Mouse (Mus musculus) bone marrow, adult 2 months (tissue): ENCODE measurements around the gene Slc9a3r1. TPM values are rescaled to one million over a fixed set of nuclear protein-coding genes. Genes with fewer than 3 reads are reported as not detected.
A peak's percentile ranks its signal among the peaks of the same experiment; 100 is the strongest.

Source experiments
- H3K27ac ChIP-seq: fragments of 200-500 bp; 2 replicates; pipeline ENCODE4 v1.5.1; 2012; ENCODE audit warnings: low read depth, mild to moderate bottlenecking, control low read depth, inconsistent platforms, low read length; ENCODE audit not compliant: control insufficient read depth, poor library complexity, insufficient read depth
- H3K4me1 ChIP-seq: fragments of 200-500 bp; 2 replicates; pipeline ENCODE4 v1.6.1; 2011; ENCODE audit warnings: low read length; ENCODE audit not compliant: control insufficient read depth, insufficient read depth
- H3K4me3 ChIP-seq: fragments of 200-500 bp; replicated peaks from 2 replicates; pipeline ENCODE3; 2011; ENCODE audit warnings: mild to moderate bottlenecking, low read depth, low read length, control low read depth; ENCODE audit not compliant: control insufficient read depth
- CTCF ChIP-seq: fragments of 200-500 bp; IDR thresholded peaks from 2 replicates; pipeline ENCODE4 v1.5.1; 2011; ENCODE audit warnings: low read length, control low read depth; ENCODE audit not compliant: control insufficient read depth, insufficient read depth
- POLR2A ChIP-seq: fragments of 200-500 bp; IDR thresholded peaks from 2 replicates; pipeline ENCODE4 v1.6.1; 2011; ENCODE audit warnings: low read depth, mild to moderate bottlenecking, control low read depth, low read length, borderline replicate concordance; ENCODE audit not compliant: control insufficient read depth
- WGBS: fragments of 180-500 bp; shearing (Covaris S2); methylation state at CpG from one replicate; pipeline ENCODE4 v1.1.7; 2018; 5-methylcytosine and 5-hydroxymethylcytosine counted together
- polyA plus RNA-seq: library from polyadenylated mRNA; stranded (reverse); fragments of >200 nt; gene quantifications from 2 replicates; pipeline ENCODE4 v1.2.4, GENCODE M21; 2011; ENCODE audit warnings: low replicate concordance; ENCODE audit not compliant: missing spikeins, insufficient read depth, insufficient read length

The Slc9a3r1 gene
- polyA plus RNA-seq, 1 experiment: 51.0 TPM

GRCm38 (mm10) chr11:115209958-115210357 is 46.8 kb downstream of the Slc9a3r1 start:
- no peak overlapping the region for H3K4me3 ChIP-seq
- TF ChIP-seq POLR2A (no peak), CTCF (no peak)
- H3K27ac ChIP-seq: peak overlapping the region; percentile 72
- 87% methylated on average over 7 of the region's 7 CpGs for WGBS
- no peaks in the 10 kb centered on the region for H3K4me1 ChIP-seq

- WGBS: 78% methylated on average over 13 of the region's 13 CpGs
- Histone ChIP-seq H3K27ac (no peak overlapping the region), H3K4me1 (no peaks in the 10 kb centered on the region), H3K4me3 (no peak overlapping the region)
- TF ChIP-seq CTCF: no peak
- TF ChIP-seq POLR2A: no peak
These were observed 49.0 kb downstream of the Slc9a3r1 start for GRCm38 (mm10) chr11:115212116-115212515.

- no peak for TF ChIP-seq POLR2A
- no peak for TF ChIP-seq CTCF
- H3K4me1 ChIP-seq: peaks cover 6% of the 10 kb centered on the region; the same call in 1 of the 2 replicates
- no peak overlapping the region for H3K4me3 ChIP-seq
- 79% methylated on average over 5 of the region's 5 CpGs for WGBS
- H3K27ac ChIP-seq: no peak overlapping the region
These were observed 52.0 kb downstream of the Slc9a3r1 start for GRCm38 (mm10) chr11:115215123-115215522.

- 56% methylated on average over 18 of the region's 18 CpGs for WGBS
- peaks cover 6% of the 10 kb centered on the region; the same call in 1 of the 2 replicates for H3K4me1 ChIP-seq
These were observed 54.6 kb downstream of the Slc9a3r1 start for GRCm38 (mm10) chr11:115217439-115218410.

GRCm38 (mm10) chr11:115219263-115219662 is 56.1 kb downstream of the Slc9a3r1 start:
- 32% methylated on average over 9 of the region's 9 CpGs for WGBS
- Histone ChIP-seq H3K27ac (peak overlapping the region; percentile 50), H3K4me3 (peak overlapping the region; percentile 17), H3K4me1 (peaks cover 10% of the 10 kb centered on the region; the same call in 1 of the 2 replicates)
- TF ChIP-seq CTCF (no peak), POLR2A (no peak)

More at GRCm38 (mm10) chr11:115217439-115218410, 54.6 kb downstream of the Slc9a3r1 start:
- no peak overlapping the region for H3K4me3 ChIP-seq
- TF ChIP-seq CTCF (no peak), POLR2A (no peak)
- peak overlapping the region; percentile 16; the same call in 1 of the 2 replicates for H3K27ac ChIP-seq

GRCm38 (mm10) chr11:115219685-115220084 is 56.5 kb downstream of the Slc9a3r1 start:
- H3K27ac ChIP-seq: peak overlapping the region; percentile 50
- TF ChIP-seq CTCF (no peak), POLR2A (no peak)
- 64% methylated on average over 10 of the region's 10 CpGs for WGBS
- peak overlapping the region; percentile 17 for H3K4me3 ChIP-seq
- peaks cover 10% of the 10 kb centered on the region; the same call in 1 of the 2 replicates for H3K4me1 ChIP-seq

GRCm38 (mm10) chr11:115222077-115222476 is 58.9 kb downstream of the Slc9a3r1 start:
- no peak for TF ChIP-seq POLR2A
- no peak for TF ChIP-seq CTCF
- Histone ChIP-seq H3K27ac (peak overlapping the region; percentile 53; the same call in 1 of the 2 replicates), H3K4me1 (peaks cover 10% of the 10 kb centered on the region; the same call in 1 of the 2 replicates), H3K4me3 (no peak overlapping the region)
- WGBS: 62% methylated on average over 12 of the region's 12 CpGs

GRCm38 (mm10) chr11:115222570-115222969 is 59.4 kb downstream of the Slc9a3r1 start:
- WGBS: 65% methylated on average over 5 of the region's 5 CpGs
- TF ChIP-seq POLR2A: no peak
- TF ChIP-seq CTCF: no peak
- no peak overlapping the region; the same call in 1 of the 2 replicates for H3K27ac ChIP-seq
- peaks cover 10% of the 10 kb centered on the region; the same call in 1 of the 2 replicates for H3K4me1 ChIP-seq
- H3K4me3 ChIP-seq: no peak overlapping the region
